Mouse (Mus musculus): ENCODE measurements around the gene Gm10645. TPM values are rescaled to one million over a fixed set of nuclear protein-coding genes. Genes with fewer than 3 reads are reported as not detected.

The Gm10645 gene
- polyA plus RNA-seq (2015; fragmentation: Nextera tagmentation; extraction: Ambion mirVana): 1.2 and 1.4 TPM in 2 replicates

- Histone ChIP-seq H3K9ac (peak within 1 kb of the TSS; percentile 76), H3K9me3 (no peaks in the 10 kb centered on the region), H3K27ac (peak within 1 kb of the TSS; percentile 85), H3K4me2 (peak within 1 kb of the TSS; percentile 96), H3K4me1 (peaks cover 5% of the 10 kb centered on the region; the same call in 1 of the 2 replicates), H3K27me3 (0 out of 2 replicates have a peak, but pooled peaks cover 4% of the 10 kb centered on the region), H3K36me3 (no peaks in the 10 kb centered on the region), H3K4me3 (peak within 1 kb of the TSS; percentile 72)
- ATAC-seq (ENCODE audit: borderline replicate concordance, extremely low read depth, low FRiP score, low TSS enrichment): peak; percentile 52; the same call in 1 of the 2 replicates
- WGBS: 3% methylated on average over 54 of the region's 54 CpGs
These were observed at the start of gene Gm10645 for GRCm38 (mm10) chr8:83165931-83166867. Gm10645 (minus strand) TSS chr8:83166170.

- ATAC-seq (ENCODE audit: borderline replicate concordance, extremely low read depth, low FRiP score, low TSS enrichment): no peak
- Histone ChIP-seq H3K4me2 (no peak overlapping the region), H3K4me3 (no peak overlapping the region), H3K27me3 (no peaks in the 10 kb centered on the region), H3K9ac (no peak overlapping the region), H3K36me3 (no peaks in the 10 kb centered on the region), H3K9me3 (no peaks in the 10 kb centered on the region), H3K4me1 (no peaks in the 10 kb centered on the region), H3K27ac (no peak overlapping the region)
- 20% methylated on average over 5 of the region's 5 CpGs for WGBS
These were observed 49.1 kb upstream of the Gm10645 start for GRCm38 (mm10) chr8:83215065-83215464.

GRCm38 (mm10) chr8:83210676-83211075, 44.7 kb upstream of the Gm10645 start:
- no peak for ATAC-seq (ENCODE audit: borderline replicate concordance, extremely low read depth, low FRiP score, low TSS enrichment)
- no peak overlapping the region for H3K4me3 ChIP-seq
- no peaks in the 10 kb centered on the region for H3K4me1 ChIP-seq
- no peak overlapping the region for H3K9ac ChIP-seq
- H3K4me2 ChIP-seq: no peak overlapping the region
- WGBS: 80% methylated on average over 7 of the region's 7 CpGs
- no peaks in the 10 kb centered on the region for H3K9me3 ChIP-seq
- no peak overlapping the region for H3K27ac ChIP-seq
- no peaks in the 10 kb centered on the region for H3K36me3 ChIP-seq
- H3K27me3 ChIP-seq: no peaks in the 10 kb centered on the region

- H3K4me1 ChIP-seq: no peaks in the 10 kb centered on the region
- H3K4me2 ChIP-seq: no peak overlapping the region
- no peaks in the 10 kb centered on the region for H3K36me3 ChIP-seq
- no peak overlapping the region for H3K27ac ChIP-seq
- 40% methylated on average over 4 of the region's 4 CpGs for WGBS
- H3K9me3 ChIP-seq: no peaks in the 10 kb centered on the region
- H3K9ac ChIP-seq: no peak overlapping the region
- no peak overlapping the region for H3K4me3 ChIP-seq
- no peaks in the 10 kb centered on the region for H3K27me3 ChIP-seq
- ATAC-seq (ENCODE audit: borderline replicate concordance, extremely low read depth, low FRiP score, low TSS enrichment): no peak
These were observed 43.6 kb upstream of the Gm10645 start for GRCm38 (mm10) chr8:83209581-83209980.

GRCm38 (mm10) chr8:83205907-83206306, 39.9 kb upstream of the Gm10645 start:
- Histone ChIP-seq H3K27ac (no peak overlapping the region), H3K9me3 (no peaks in the 10 kb centered on the region), H3K36me3 (no peaks in the 10 kb centered on the region), H3K4me3 (no peak overlapping the region), H3K27me3 (no peaks in the 10 kb centered on the region), H3K9ac (no peak overlapping the region), H3K4me2 (no peak overlapping the region), H3K4me1 (peaks cover 3% of the 10 kb centered on the region; the same call in 1 of the 2 replicates)
- WGBS: 44% methylated on average over 7 of the region's 7 CpGs
- ATAC-seq (ENCODE audit: borderline replicate concordance, extremely low read depth, low FRiP score, low TSS enrichment): no peak

GRCm38 (mm10) chr8:83202946-83203345, 37.0 kb upstream of the Gm10645 start:
- 85% methylated on average over 11 of the region's 11 CpGs for WGBS
- H3K4me2 ChIP-seq: no peak overlapping the region
- peaks cover 19% of the 10 kb centered on the region for H3K4me1 ChIP-seq
- no peaks in the 10 kb centered on the region for H3K36me3 ChIP-seq
- H3K9ac ChIP-seq: no peak overlapping the region
- no peak for ATAC-seq (ENCODE audit: borderline replicate concordance, extremely low read depth, low FRiP score, low TSS enrichment)
- H3K4me3 ChIP-seq: no peak overlapping the region
- H3K27ac ChIP-seq: no peak overlapping the region
- H3K27me3 ChIP-seq: no peaks in the 10 kb centered on the region
- no peaks in the 10 kb centered on the region for H3K9me3 ChIP-seq

GRCm38 (mm10) chr8:83200191-83201177, 34.5 kb upstream of the Gm10645 start:
- Histone ChIP-seq H3K4me3 (no peak overlapping the region), H3K4me1 (peaks cover 19% of the 10 kb centered on the region), H3K27ac (no peak overlapping the region; the same call in 1 of the 2 replicates), H3K9me3 (no peaks in the 10 kb centered on the region), H3K36me3 (no peaks in the 10 kb centered on the region), H3K9ac (no peak overlapping the region; the same call in 1 of the 2 replicates), H3K27me3 (no peaks in the 10 kb centered on the region), H3K4me2 (0 out of 2 replicates have a peak overlapping the region, but pooled peaks have one; percentile 15)
- WGBS: 44% methylated on average over 16 of the region's 16 CpGs
- peak; percentile 55; the same call in 1 of the 2 replicates for ATAC-seq (ENCODE audit: borderline replicate concordance, extremely low read depth, low FRiP score, low TSS enrichment)

- Histone ChIP-seq H3K27ac (no peak overlapping the region), H3K4me3 (no peak overlapping the region), H3K4me1 (peaks cover 19% of the 10 kb centered on the region), H3K36me3 (no peaks in the 10 kb centered on the region), H3K9ac (no peak overlapping the region), H3K9me3 (no peaks in the 10 kb centered on the region), H3K4me2 (no peak overlapping the region), H3K27me3 (no peaks in the 10 kb centered on the region)
- 72% methylated on average over 8 of the region's 8 CpGs for WGBS
- no peak for ATAC-seq (ENCODE audit: borderline replicate concordance, extremely low read depth, low FRiP score, low TSS enrichment)
These were observed 33.7 kb upstream of the Gm10645 start for GRCm38 (mm10) chr8:83199715-83200114.

- H3K4me3 ChIP-seq: no peak overlapping the region
- H3K4me1 ChIP-seq: peaks cover 17% of the 10 kb centered on the region
- no peak overlapping the region for H3K27ac ChIP-seq
- H3K27me3 ChIP-seq: no peaks in the 10 kb centered on the region
- 81% methylated on average over 6 of the region's 6 CpGs for WGBS
- no peak for ATAC-seq (ENCODE audit: borderline replicate concordance, extremely low read depth, low FRiP score, low TSS enrichment)
- H3K4me2 ChIP-seq: no peak overlapping the region
- no peak overlapping the region for H3K9ac ChIP-seq
- no peaks in the 10 kb centered on the region for H3K9me3 ChIP-seq
- H3K36me3 ChIP-seq: no peaks in the 10 kb centered on the region
These were observed 30.1 kb upstream of the Gm10645 start for GRCm38 (mm10) chr8:83196088-83196487.

- no peak overlapping the region for H3K9ac ChIP-seq
- no peak overlapping the region for H3K4me2 ChIP-seq
- H3K27me3 ChIP-seq: no peaks in the 10 kb centered on the region
- no peak overlapping the region for H3K4me3 ChIP-seq
- WGBS: 38% methylated on average over 4 of the region's 4 CpGs
- 0 out of 2 replicates have a peak, but pooled peaks cover 12% of the 10 kb centered on the region for H3K4me1 ChIP-seq
- no peak overlapping the region for H3K27ac ChIP-seq
- no peaks in the 10 kb centered on the region for H3K36me3 ChIP-seq
- ATAC-seq (ENCODE audit: borderline replicate concordance, extremely low read depth, low FRiP score, low TSS enrichment): no peak
- H3K9me3 ChIP-seq: no peaks in the 10 kb centered on the region
These were observed 23.6 kb upstream of the Gm10645 start for GRCm38 (mm10) chr8:83189538-83190095.

GRCm38 (mm10) chr8:83187363-83187962, 21.5 kb upstream of the Gm10645 start:
- 88% methylated on average over 10 of the region's 10 CpGs for WGBS
- Histone ChIP-seq H3K4me2 (no peak overlapping the region), H3K4me3 (no peak overlapping the region), H3K9me3 (no peaks in the 10 kb centered on the region), H3K27me3 (no peaks in the 10 kb centered on the region), H3K9ac (no peak overlapping the region), H3K36me3 (no peaks in the 10 kb centered on the region), H3K27ac (no peak overlapping the region), H3K4me1 (peaks cover 17% of the 10 kb centered on the region)
- ATAC-seq (ENCODE audit: borderline replicate concordance, extremely low read depth, low FRiP score, low TSS enrichment): no peak
